Mouse (Mus musculus) B cell, adult (primary cell): ENCODE data around the gene Acta1. TPM values are rescaled to one million over a fixed set of nuclear protein-coding genes. Genes with fewer than 3 reads are reported as not detected.

ENCODE experiments used
- total RNA-seq: library from RNA; stranded (reverse); gene quantifications from 4 replicates; pipeline ENCODE4 v1.2.4, GENCODE M21; 2023; ENCODE audit not compliant: inconsistent age

The Acta1 gene
- total RNA-seq = 0.35 TPM in 1 of 4 replicates, not detected in the others

DNA sequence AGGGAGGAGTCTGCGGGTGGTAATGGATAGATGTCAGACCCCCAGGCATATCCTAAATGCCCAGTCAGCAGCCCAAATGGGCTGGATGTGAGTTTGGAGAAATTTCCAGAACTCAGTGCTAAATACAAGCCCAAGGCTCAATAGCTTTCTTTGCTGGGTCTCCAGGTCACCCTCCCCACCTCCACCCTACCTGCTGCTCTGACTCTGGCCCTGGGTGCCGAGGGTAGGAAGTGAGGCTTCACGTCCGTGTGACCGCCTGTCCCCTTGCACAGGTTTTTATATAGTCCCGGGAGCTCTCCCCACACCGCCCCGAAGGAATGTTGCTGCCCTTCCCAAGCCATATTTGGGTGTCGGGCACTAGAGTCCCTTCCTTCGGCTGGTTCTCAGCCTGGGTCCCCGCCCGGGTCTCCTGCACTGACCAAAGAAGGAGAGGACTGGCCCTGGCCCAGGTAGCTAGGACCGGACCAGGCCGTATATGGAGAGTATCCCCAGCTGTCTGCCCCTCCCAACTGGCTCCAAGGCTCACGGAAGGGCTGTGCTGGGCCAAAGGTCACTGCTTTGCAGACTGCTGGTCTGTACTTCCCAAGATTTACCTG is at the start of gene Acta1:
Acta1 (minus strand) TSS at position 250 of the 596 bp plus-strand sequence.

DNA sequence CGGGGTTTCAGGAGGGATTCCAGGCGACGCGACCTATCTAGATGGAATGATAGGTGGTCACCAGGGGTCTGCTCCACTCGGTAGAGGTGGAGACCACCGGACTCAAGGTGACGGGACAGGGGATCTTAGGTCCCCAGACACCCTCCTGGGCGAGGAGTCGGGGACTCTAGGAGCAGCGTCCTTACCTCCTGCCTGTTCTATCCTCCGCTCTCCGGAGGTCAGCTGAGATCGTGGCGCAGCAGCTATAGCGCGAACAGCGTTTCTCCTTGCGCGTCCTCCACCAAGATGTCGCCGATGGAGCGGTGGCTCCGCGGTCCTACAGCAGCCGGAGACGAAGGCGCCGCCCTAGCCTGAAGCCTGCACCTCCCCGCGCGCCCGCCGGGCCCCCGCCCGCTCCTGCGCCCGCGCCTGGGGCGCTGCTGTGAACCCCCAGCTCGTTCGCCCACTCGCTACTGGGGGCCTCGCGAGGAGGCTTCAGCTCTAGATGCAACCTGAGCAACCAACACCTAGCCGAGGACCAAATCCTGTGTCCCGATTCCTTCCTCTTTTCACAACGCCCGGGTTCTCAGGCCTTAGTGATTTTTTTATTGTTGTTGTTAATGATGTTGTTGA is 34.8 kb downstream of the Acta1 start, which contains the start of gene Ccsap:
Ccsap (minus strand) TSS at position 562 of the 612 bp plus-strand sequence.

Other genes with a start within 250 kb of the Acta1 start
- gene Rhou, start 240.8 kb downstream of the Acta1 start, total RNA-seq = not detected in 4 replicates
- gene Rab4a, start 88.8 kb downstream of the Acta1 start, total RNA-seq = not detected in 4 replicates
- 19.9 to 23.3 TPM (median 20.3 TPM) in 4 replicates for gene Ccsap, start 34.5 kb downstream of the Acta1 start, total RNA-seq
- 34.3 to 36.8 TPM (median 36.5 TPM) in 4 replicates for gene Nup133, start 54.5 kb upstream of the Acta1 start, total RNA-seq
- 12.2 to 14.8 TPM (median 13.7 TPM) in 4 replicates for gene Abcb10, start 88.4 kb upstream of the Acta1 start, total RNA-seq
- 64.1 to 71.4 TPM (median 65.4 TPM) in 4 replicates for gene Taf5l, start 126.6 kb upstream of the Acta1 start, total RNA-seq
- gene Urb2, start 126.8 kb upstream of the Acta1 start, total RNA-seq = 22.5 to 24.3 TPM (median 23.0 TPM) in 4 replicates